Mouse (Mus musculus) spleen, adult 18-20 months (tissue): ENCODE data around the gene Bora.
"Not testable (repeated sequence)": the region's sequence is repeated elsewhere in the genome, so short reads cannot be mapped to it uniquely, and the experiment has no call there.

Experiments
- DNase-seq, 2 experiments: peaks; one replicate each; pipeline ENCODE4 v3.0.0; 2022; ENCODE audit warnings: mixed read lengths in 2 of 2

The Bora gene

GRCm38 (mm10) chr14:99046031-99046781 lies at the start of gene Bora, which contains the start of gene Mzt1:
Bora (plus strand) TSS chr14:99046222.
Mzt1 (minus strand) TSS chr14:99046134.
- peak; percentile 89 to 90 for DNase-seq

GRCm38 (mm10) chr14:99010224-99010919 lies 35.6 kb upstream of the Bora start:
- DNase-seq = no peak

GRCm38 (mm10) chr14:99010920-99011313 lies 35.1 kb upstream of the Bora start:
- no peak for DNase-seq

- no peak for DNase-seq
Observed at GRCm38 (mm10) chr14:99018691-99019090, 27.3 kb upstream of the Bora start.

- DNase-seq = no peak
Observed at GRCm38 (mm10) chr14:99019136-99019808, 26.8 kb upstream of the Bora start.

GRCm38 (mm10) chr14:99022346-99023086 lies 23.5 kb upstream of the Bora start:
- no peak for DNase-seq

GRCm38 (mm10) chr14:99029987-99030386 lies 16.0 kb upstream of the Bora start:
- no peak for DNase-seq

GRCm38 (mm10) chr14:99031337-99031873 lies 14.6 kb upstream of the Bora start:
- DNase-seq = no peak

GRCm38 (mm10) chr14:99032596-99032995 lies 13.4 kb upstream of the Bora start:
- no peak for DNase-seq

GRCm38 (mm10) chr14:99034851-99035250 lies 11.2 kb upstream of the Bora start:
- not testable (repeated sequence) for DNase-seq

- DNase-seq = no peak
Observed at GRCm38 (mm10) chr14:99036039-99036438, 10.0 kb upstream of the Bora start.

GRCm38 (mm10) chr14:99037703-99038102 lies 8.3 kb upstream of the Bora start:
- no peak for DNase-seq

GRCm38 (mm10) chr14:99039308-99039707 lies 6.7 kb upstream of the Bora start:
- DNase-seq = not testable (repeated sequence)

GRCm38 (mm10) chr14:99041416-99041815 lies 4.6 kb upstream of the Bora start:
- DNase-seq = no peak

GRCm38 (mm10) chr14:99043499-99043898 lies 2.5 kb upstream of the Bora start:
- no peak for DNase-seq

GRCm38 (mm10) chr14:99044096-99044495 lies 1.9 kb upstream of the Bora start:
- no peak for DNase-seq

- DNase-seq = no peak
Observed at GRCm38 (mm10) chr14:99044718-99045117, 1.3 kb upstream of the Bora start.

- peak in 1 of 2 experiments; percentile 26 for DNase-seq
Observed at GRCm38 (mm10) chr14:99045378-99046030, 518 bp upstream of the Bora start.

- no peak for DNase-seq
Observed at GRCm38 (mm10) chr14:99046782-99047181, 760 bp downstream of the Bora start.

- DNase-seq = no peak
Observed at GRCm38 (mm10) chr14:99058959-99059586, 13.1 kb downstream of the Bora start.

GRCm38 (mm10) chr14:99060616-99061015 lies 14.6 kb downstream of the Bora start:
- no peak for DNase-seq

GRCm38 (mm10) chr14:99063091-99063490 lies 17.1 kb downstream of the Bora start:
- no peak for DNase-seq
